Mouse (Mus musculus) CH12.LX (cell line): ENCODE measurements around the gene Spata31d1b. TPM values are rescaled to one million over a fixed set of nuclear protein-coding genes. Genes with fewer than 3 reads are reported as not detected.

Source experiments
- DNase-seq: peaks from one replicate; pipeline ENCODE4 v3.0.0-alpha.2; 2013; ENCODE audit errors: extremely low read depth
- H3K27ac ChIP-seq: 2 replicates; pipeline ENCODE4 v1.5.1; 2012; ENCODE audit warnings: low read depth, mild to moderate bottlenecking, control low read depth, moderate library complexity; ENCODE audit not compliant: insufficient read depth
- H3K27me3 ChIP-seq: replicated peaks from 2 replicates; pipeline ENCODE3; 2012; ENCODE audit warnings: inconsistent platforms
- H3K36me3 ChIP-seq, 2 experiments: replicated peaks in 1 of 2; 2 replicates each; pipeline versions ENCODE3 to v1.6.1; 2012; ENCODE audit warnings: inconsistent platforms in 1 of 2, low read length in 1 of 2, mild to moderate bottlenecking in 1 of 2, mixed read lengths in 1 of 2, moderate library complexity in 1 of 2; ENCODE audit not compliant: control insufficient read depth in 1 of 2, insufficient read depth in 1 of 2
- H3K4me1 ChIP-seq, 2 experiments: 2 replicates each; pipeline ENCODE4 v1.6.1; 2012; ENCODE audit warnings: inconsistent platforms in 1 of 2, moderate library complexity in 1 of 2; ENCODE audit not compliant: insufficient read depth in 2 of 2, control insufficient read depth in 1 of 2
- H3K4me2 ChIP-seq: 2 replicates; pipeline ENCODE4 v1.6.1; 2012; ENCODE audit warnings: low read depth, mild to moderate bottlenecking, control low read depth; ENCODE audit not compliant: poor library complexity, insufficient read depth, severe bottlenecking
- H3K4me3 ChIP-seq, 3 experiments: fragments of 150-350 bp in 1 of 3; sonication (generic) in 1 of 3; replicated peaks in 1 of 3; 2 replicates each; pipeline versions ENCODE3 to v1.5.1; 2011 to 2012; ENCODE audit warnings: low read depth in 2 of 3, low read length in 2 of 3, mild to moderate bottlenecking in 2 of 3, moderate library complexity in 2 of 3, control low read depth in 1 of 3, improper control_type of control experiment in 1 of 3, inconsistent platforms in 1 of 3, mixed read lengths in 1 of 3; ENCODE audit not compliant: poor library complexity in 1 of 3
- H3K79me2 ChIP-seq: replicated peaks from 2 replicates; pipeline ENCODE4 v1.6.1; 2012; ENCODE audit warnings: mild to moderate bottlenecking, moderate library complexity; ENCODE audit not compliant: control insufficient read depth, poor library complexity, insufficient read depth, severe bottlenecking; ENCODE audit errors: extremely low read depth
- H3K9ac ChIP-seq: 2 replicates; pipeline ENCODE4 v1.6.1; 2012; ENCODE audit warnings: low read depth, mild to moderate bottlenecking, control low read depth, moderate library complexity; ENCODE audit not compliant: insufficient read depth
- H3K9me3 ChIP-seq: replicated peaks from 2 replicates; pipeline ENCODE3; 2012; ENCODE audit warnings: low read length, inconsistent platforms, mixed read lengths
- ETS1 ChIP-seq: conservative IDR thresholded peaks from 2 replicates; pipeline ENCODE4 v1.6.1; 2012; ENCODE audit warnings: low read depth, mild to moderate bottlenecking, inconsistent platforms, low read length, improper control_type of control experiment, moderate library complexity
- GABPA ChIP-seq: IDR thresholded peaks from 2 replicates; pipeline ENCODE4 v1.6.1; 2012; ENCODE audit warnings: low read depth, low read length, improper control_type of control experiment, inconsistent platforms; ENCODE audit not compliant: insufficient replicate concordance
- IRF4 ChIP-seq: IDR thresholded peaks from 2 replicates; pipeline ENCODE4 v1.6.1; 2014; ENCODE audit warnings: low read depth, mild to moderate bottlenecking, inconsistent platforms, low read length, improper control_type of control experiment
- JUND ChIP-seq: conservative IDR thresholded peaks from 2 replicates; pipeline ENCODE4 v1.6.1; 2011; ENCODE audit warnings: low read depth, low read length, improper control_type of control experiment
- MAX ChIP-seq: IDR thresholded peaks from 2 replicates; pipeline ENCODE4 v1.6.1; 2011; ENCODE audit warnings: low read length, improper control_type of control experiment
- MXI1 ChIP-seq: IDR thresholded peaks from 2 replicates; pipeline ENCODE4 v1.6.1; 2011; ENCODE audit warnings: mild to moderate bottlenecking, low read depth, low read length, improper control_type of control experiment
- TCF12 ChIP-seq: IDR thresholded peaks from 2 replicates; pipeline ENCODE4 v1.6.1; 2014; ENCODE audit warnings: low read depth, mild to moderate bottlenecking, inconsistent platforms, low read length, improper control_type of control experiment
- ZNF384 ChIP-seq: IDR thresholded peaks from 2 replicates; pipeline ENCODE4 v1.6.1; 2012; ENCODE audit warnings: low read depth, low read length, improper control_type of control experiment, inconsistent platforms
- dilution Hi-C: fragments of 300-500 bp; cut with MboI; formaldehyde crosslinking; loops from 2 replicates; pipeline ENCODE4 v1.14.3; 2020; ENCODE audit warnings: low sequenced_read_pairs; ENCODE audit not compliant: extremely low pct_unique_long_range_greater_than_20kb, extremely low pct_ligation_motif_present
- in situ Hi-C: fragments of 300-500 bp; cut with MboI; formaldehyde crosslinking; loops from 3 replicates; pipeline ENCODE4 v1.14.3; 2019; ENCODE audit warnings: low sequenced_read_pairs, low pct_ligation_motif_present, low pct_unique_long_range_greater_than_20kb, mixed read lengths
- polyA plus RNA-seq: library from polyadenylated mRNA; unstranded; fragments of >175 nt; gene quantifications from 2 replicates; pipeline ENCODE4 v1.2.1, GENCODE M21; 2012; ENCODE audit warnings: low read depth; ENCODE audit not compliant: insufficient read length
- total RNA-seq, 2 experiments: library from RNA; depleted of rRNA; stranded (reverse); fragments of 300-350 nt in 1 of 2; fragments of >200 nt in 1 of 2; gene quantifications; 2 replicates each; pipeline ENCODE4 v1.2.3; 2012 to 2014

Gene Spata31d1b
- total and polyA plus RNA-seq, 3 experiments: 0.09 to 0.30 (median 0.27) TPM

- H3K27ac ChIP-seq: no peak overlapping the region
- H3K36me3 ChIP-seq: peaks cover 0 to 5% of the 10 kb centered on the region in 2 experiments
- no peak overlapping the region for H3K4me3 ChIP-seq
- no peaks in the 10 kb centered on the region for H3K9me3 ChIP-seq
- DNase-seq: no peak
- no peaks in the 10 kb centered on the region for H3K27me3 ChIP-seq
- in situ Hi-C loops: no loop called here
- dilution Hi-C loops: no loop called here
- no peaks in the 10 kb centered on the region for H3K79me2 ChIP-seq
- no peak overlapping the region for H3K4me2 ChIP-seq
- TF ChIP-seq MXI1 (no peak), ZNF384 (peak; percentile 64)
- H3K4me1 ChIP-seq: peaks cover 5 to 26% of the 10 kb centered on the region in 2 experiments; a peak in 3 of 4 replicates
- H3K9ac ChIP-seq: no peak overlapping the region
These were observed 35.5 kb upstream of the Spata31d1b start for GRCm38 (mm10) chr13:59676316-59677229.

GRCm38 (mm10) chr13:59679306-59679705, 32.8 kb upstream of the Spata31d1b start:
- peaks cover 2 to 10% of the 10 kb centered on the region in 2 experiments for H3K4me1 ChIP-seq
- TF ChIP-seq ETS1 (no peak), GABPA (no peak)
- H3K9me3 ChIP-seq: no peaks in the 10 kb centered on the region
- in situ Hi-C loops: no loop called here
- dilution Hi-C loops: no loop called here
- H3K27ac ChIP-seq: no peak overlapping the region
- no peak overlapping the region for H3K4me2 ChIP-seq
- H3K9ac ChIP-seq: no peak overlapping the region
- H3K27me3 ChIP-seq: no peaks in the 10 kb centered on the region
- H3K36me3 ChIP-seq: no peaks in the 10 kb centered on the region
- no peak overlapping the region for H3K4me3 ChIP-seq
- no peak for DNase-seq
- no peaks in the 10 kb centered on the region for H3K79me2 ChIP-seq

GRCm38 (mm10) chr13:59679908-59680307, 32.2 kb upstream of the Spata31d1b start:
- in situ Hi-C loops: no loop called here
- H3K36me3 ChIP-seq: no peaks in the 10 kb centered on the region
- no peaks in the 10 kb centered on the region for H3K27me3 ChIP-seq
- no peak overlapping the region for H3K27ac ChIP-seq
- peaks cover 2 to 5% of the 10 kb centered on the region in 2 experiments; a peak in 3 of 4 replicates for H3K4me1 ChIP-seq
- no peak for TF ChIP-seq GABPA
- no peak for TF ChIP-seq IRF4
- TF ChIP-seq TCF12: no peak
- no peak for TF ChIP-seq JUND
- no peak for TF ChIP-seq MAX
- no peak overlapping the region for H3K9ac ChIP-seq
- no peaks in the 10 kb centered on the region for H3K79me2 ChIP-seq
- no peak for DNase-seq
- no peaks in the 10 kb centered on the region for H3K9me3 ChIP-seq
- dilution Hi-C loops: no loop called here
- H3K4me2 ChIP-seq: no peak overlapping the region
- H3K4me3 ChIP-seq: no peak overlapping the region
